Mouse (Mus musculus): ENCODE results near the gene Adgrv1. TPM values are rescaled to one million over a fixed set of nuclear protein-coding genes. Genes with fewer than 3 reads are reported as not detected.
A peak's percentile ranks its signal among the peaks of the same experiment; 100 is the strongest.

Gene Adgrv1
- polyA plus RNA-seq, 1 experiment from 2014 or later, result 16.7 TPM

GRCm38 (mm10) chr13:81466661-81467060 is 166.3 kb downstream of the Adgrv1 start:
- Histone ChIP-seq H3K27me3 (ENCODE audit: control insufficient read depth, insufficient read depth, low read length) (no peaks in the 10 kb centered on the region), H3K9ac (replicated peaks; ENCODE audit: low read length) (no peak overlapping the region), H3K4me2 (ENCODE audit: low read length) (no peak overlapping the region), H3K4me1 (ENCODE audit: control insufficient read depth, insufficient read depth, low read length) (no peaks in the 10 kb centered on the region), H3K4me3 (replicated peaks; ENCODE audit: low read depth, low read length) (no peak overlapping the region), H3K36me3 (ENCODE audit: control insufficient read depth, insufficient read depth, low read length) (no peaks in the 10 kb centered on the region), H3K27ac (replicated peaks; ENCODE audit: low read depth, low read length) (no peak overlapping the region), H3K9me3 (ENCODE audit: control insufficient read depth, low read length) (no peaks in the 10 kb centered on the region)
- 89% methylated on average over 4 of the region's 4 CpGs for WGBS
- ATAC-seq (ENCODE audit: low FRiP score, low TSS enrichment), result no peak
- DNase-seq, result peak; percentile 23

DNA sequence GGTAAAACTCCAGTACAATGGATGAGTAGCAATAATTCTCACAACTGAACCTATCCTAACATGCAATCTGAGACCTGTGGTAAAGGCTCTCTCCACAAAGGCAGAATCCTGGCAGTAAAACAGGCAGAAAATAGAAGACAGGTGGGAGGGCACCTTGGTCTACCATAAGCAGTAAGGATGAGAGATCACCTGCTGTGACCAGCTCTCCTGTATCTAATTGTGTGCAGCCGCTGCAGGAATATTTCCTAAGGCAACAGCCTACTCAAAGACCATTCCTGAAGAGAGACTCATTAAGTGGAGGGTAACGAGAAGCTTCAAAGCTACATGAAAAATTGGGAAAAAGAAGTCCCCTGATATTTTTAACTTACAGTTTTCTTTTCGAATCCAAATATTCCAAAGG is 167.2 kb downstream of the Adgrv1 start:
- H3K9ac ChIP-seq (replicated peaks; ENCODE audit: low read length), result no peak overlapping the region
- no peak overlapping the region for H3K27ac ChIP-seq (replicated peaks; ENCODE audit: low read depth, low read length)
- DNase-seq, result peak; percentile 7
- no peaks in the 10 kb centered on the region for H3K9me3 ChIP-seq (ENCODE audit: control insufficient read depth, low read length)
- no peak for ATAC-seq (ENCODE audit: low FRiP score, low TSS enrichment)
- no peaks in the 10 kb centered on the region for H3K27me3 ChIP-seq (ENCODE audit: control insufficient read depth, insufficient read depth, low read length)
- no peak overlapping the region for H3K4me3 ChIP-seq (replicated peaks; ENCODE audit: low read depth, low read length)
- no peaks in the 10 kb centered on the region for H3K36me3 ChIP-seq (ENCODE audit: control insufficient read depth, insufficient read depth, low read length)
- no peaks in the 10 kb centered on the region for H3K4me1 ChIP-seq (ENCODE audit: control insufficient read depth, insufficient read depth, low read length)
- H3K4me2 ChIP-seq (ENCODE audit: low read length), result no peak overlapping the region
- WGBS, result 85% methylated on average over 3 of the region's 3 CpGs

GRCm38 (mm10) chr13:81449630-81450029 is 183.3 kb downstream of the Adgrv1 start:
- no peaks in the 10 kb centered on the region for H3K9me3 ChIP-seq (ENCODE audit: control insufficient read depth, low read length)
- WGBS, result 40% methylated on average over 4 of the region's 4 CpGs
- no peak overlapping the region for H3K27ac ChIP-seq (replicated peaks; ENCODE audit: low read depth, low read length)
- no peak for ATAC-seq (ENCODE audit: low FRiP score, low TSS enrichment)
- H3K36me3 ChIP-seq (ENCODE audit: control insufficient read depth, insufficient read depth, low read length), result no peaks in the 10 kb centered on the region
- H3K9ac ChIP-seq (replicated peaks; ENCODE audit: low read length), result no peak overlapping the region
- H3K4me3 ChIP-seq (replicated peaks; ENCODE audit: low read depth, low read length), result no peak overlapping the region
- no peak overlapping the region for H3K4me2 ChIP-seq (ENCODE audit: low read length)
- DNase-seq, result no peak
- no peaks in the 10 kb centered on the region for H3K4me1 ChIP-seq (ENCODE audit: control insufficient read depth, insufficient read depth, low read length)
- H3K27me3 ChIP-seq (ENCODE audit: control insufficient read depth, insufficient read depth, low read length), result no peaks in the 10 kb centered on the region

DNA sequence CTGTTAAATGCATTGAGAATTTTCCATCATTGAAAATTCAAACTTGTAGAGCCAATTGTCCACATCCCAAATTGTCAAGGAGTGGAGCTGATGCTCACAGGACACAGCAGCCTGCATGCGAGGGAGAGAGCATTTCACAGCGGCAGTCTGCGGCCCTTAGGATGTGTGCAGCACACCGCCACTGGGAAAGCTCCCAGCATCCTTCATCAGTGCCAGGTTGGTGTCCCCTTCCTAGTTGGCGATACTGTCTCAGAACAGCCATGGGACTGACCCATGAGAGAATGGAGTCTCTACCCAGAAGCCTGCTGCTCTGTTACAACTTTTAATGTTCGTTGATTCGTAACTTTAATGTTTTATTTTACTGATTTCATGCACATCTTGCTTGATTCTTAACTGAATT is 183.8 kb downstream of the Adgrv1 start:
- no peak overlapping the region for H3K9ac ChIP-seq (replicated peaks; ENCODE audit: low read length)
- no peaks in the 10 kb centered on the region for H3K36me3 ChIP-seq (ENCODE audit: control insufficient read depth, insufficient read depth, low read length)
- H3K4me1 ChIP-seq (ENCODE audit: control insufficient read depth, insufficient read depth, low read length), result no peaks in the 10 kb centered on the region
- no peak for ATAC-seq (ENCODE audit: low FRiP score, low TSS enrichment)
- H3K9me3 ChIP-seq (ENCODE audit: control insufficient read depth, low read length), result no peaks in the 10 kb centered on the region
- DNase-seq, result no peak
- no peaks in the 10 kb centered on the region for H3K27me3 ChIP-seq (ENCODE audit: control insufficient read depth, insufficient read depth, low read length)
- 86% methylated on average over 7 of the region's 7 CpGs for WGBS
- H3K4me3 ChIP-seq (replicated peaks; ENCODE audit: low read depth, low read length), result no peak overlapping the region
- no peak overlapping the region for H3K4me2 ChIP-seq (ENCODE audit: low read length)
- H3K27ac ChIP-seq (replicated peaks; ENCODE audit: low read depth, low read length), result no peak overlapping the region

GRCm38 (mm10) chr13:81441412-81441811 is 191.5 kb downstream of the Adgrv1 start:
- Histone ChIP-seq H3K4me1 (ENCODE audit: control insufficient read depth, insufficient read depth, low read length) (no peaks in the 10 kb centered on the region), H3K4me3 (replicated peaks; ENCODE audit: low read depth, low read length) (no peak overlapping the region), H3K27me3 (ENCODE audit: control insufficient read depth, insufficient read depth, low read length) (no peaks in the 10 kb centered on the region), H3K4me2 (ENCODE audit: low read length) (no peak overlapping the region), H3K9ac (replicated peaks; ENCODE audit: low read length) (no peak overlapping the region; the same call in 1 of the 2 replicates), H3K9me3 (ENCODE audit: control insufficient read depth, low read length) (no peaks in the 10 kb centered on the region), H3K36me3 (ENCODE audit: control insufficient read depth, insufficient read depth, low read length) (0 out of 2 replicates have a peak, but pooled peaks cover 6% of the 10 kb centered on the region), H3K27ac (replicated peaks; ENCODE audit: low read depth, low read length) (no peak overlapping the region)
- ATAC-seq (ENCODE audit: low FRiP score, low TSS enrichment) (no peak), DNase-seq (peak; percentile 34)
- WGBS, result 89% methylated on average over 3 of the region's 3 CpGs

DNA sequence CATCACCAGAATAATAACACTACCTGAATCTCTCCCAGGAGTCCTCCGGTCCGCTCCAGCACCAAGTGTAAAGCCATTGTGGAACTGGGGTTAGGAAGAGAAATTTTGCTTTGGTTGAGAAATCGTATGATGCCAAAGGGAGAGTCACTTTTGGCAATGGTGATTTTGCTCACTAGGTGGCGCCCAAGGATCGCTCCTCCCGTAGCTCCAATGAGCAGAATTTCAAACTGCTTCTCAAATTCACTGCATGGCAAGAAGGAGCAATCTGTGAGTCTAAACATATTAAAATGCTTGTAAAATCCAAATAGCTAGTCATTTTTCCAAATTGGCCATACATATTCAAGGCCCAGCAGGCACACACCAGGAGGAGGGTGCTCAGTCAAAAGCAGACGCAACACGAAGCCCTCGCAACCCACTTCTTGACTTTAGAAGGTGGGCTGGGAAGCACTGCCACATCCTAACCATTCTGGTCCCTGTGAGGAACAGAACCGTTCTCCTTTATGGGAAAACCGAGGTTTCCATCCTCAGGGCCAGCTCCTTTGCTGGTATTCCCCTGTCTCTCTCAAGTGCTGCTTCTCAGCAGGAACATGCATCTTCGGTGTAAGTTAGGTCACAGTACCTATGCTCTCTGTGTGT is 193.4 kb downstream of the Adgrv1 start:
- no peak overlapping the region for H3K27ac ChIP-seq (replicated peaks; ENCODE audit: low read depth, low read length)
- H3K4me2 ChIP-seq (ENCODE audit: low read length), result no peak overlapping the region
- no peaks in the 10 kb centered on the region for H3K27me3 ChIP-seq (ENCODE audit: control insufficient read depth, insufficient read depth, low read length)
- 0 out of 2 replicates have a peak, but pooled peaks cover 6% of the 10 kb centered on the region for H3K36me3 ChIP-seq (ENCODE audit: control insufficient read depth, insufficient read depth, low read length)
- 0 out of 2 replicates have a peak overlapping the region, but pooled peaks have one; percentile 3 for H3K9ac ChIP-seq (replicated peaks; ENCODE audit: low read length)
- DNase-seq (peak; percentile 91), ATAC-seq (ENCODE audit: low FRiP score, low TSS enrichment) (peak; percentile 75)
- H3K4me3 ChIP-seq (replicated peaks; ENCODE audit: low read depth, low read length), result no peak overlapping the region
- WGBS, result 52% methylated on average over 12 of the region's 12 CpGs
- H3K9me3 ChIP-seq (ENCODE audit: control insufficient read depth, low read length), result no peaks in the 10 kb centered on the region
- H3K4me1 ChIP-seq (ENCODE audit: control insufficient read depth, insufficient read depth, low read length), result no peaks in the 10 kb centered on the region

GRCm38 (mm10) chr13:81437088-81437487 is 195.9 kb downstream of the Adgrv1 start:
- Histone ChIP-seq H3K9me3 (ENCODE audit: control insufficient read depth, low read length) (no peaks in the 10 kb centered on the region), H3K4me3 (replicated peaks; ENCODE audit: low read depth, low read length) (no peak overlapping the region), H3K27ac (replicated peaks; ENCODE audit: low read depth, low read length) (no peak overlapping the region), H3K4me2 (ENCODE audit: low read length) (no peak overlapping the region), H3K36me3 (ENCODE audit: control insufficient read depth, insufficient read depth, low read length) (peaks cover 6% of the 10 kb centered on the region; the same call in 1 of the 2 replicates), H3K4me1 (ENCODE audit: control insufficient read depth, insufficient read depth, low read length) (no peaks in the 10 kb centered on the region), H3K27me3 (ENCODE audit: control insufficient read depth, insufficient read depth, low read length) (no peaks in the 10 kb centered on the region), H3K9ac (replicated peaks; ENCODE audit: low read length) (no peak overlapping the region)
- DNase-seq (no peak), ATAC-seq (ENCODE audit: low FRiP score, low TSS enrichment) (no peak)
- WGBS, result 85% methylated on average over 8 of the region's 8 CpGs

DNA sequence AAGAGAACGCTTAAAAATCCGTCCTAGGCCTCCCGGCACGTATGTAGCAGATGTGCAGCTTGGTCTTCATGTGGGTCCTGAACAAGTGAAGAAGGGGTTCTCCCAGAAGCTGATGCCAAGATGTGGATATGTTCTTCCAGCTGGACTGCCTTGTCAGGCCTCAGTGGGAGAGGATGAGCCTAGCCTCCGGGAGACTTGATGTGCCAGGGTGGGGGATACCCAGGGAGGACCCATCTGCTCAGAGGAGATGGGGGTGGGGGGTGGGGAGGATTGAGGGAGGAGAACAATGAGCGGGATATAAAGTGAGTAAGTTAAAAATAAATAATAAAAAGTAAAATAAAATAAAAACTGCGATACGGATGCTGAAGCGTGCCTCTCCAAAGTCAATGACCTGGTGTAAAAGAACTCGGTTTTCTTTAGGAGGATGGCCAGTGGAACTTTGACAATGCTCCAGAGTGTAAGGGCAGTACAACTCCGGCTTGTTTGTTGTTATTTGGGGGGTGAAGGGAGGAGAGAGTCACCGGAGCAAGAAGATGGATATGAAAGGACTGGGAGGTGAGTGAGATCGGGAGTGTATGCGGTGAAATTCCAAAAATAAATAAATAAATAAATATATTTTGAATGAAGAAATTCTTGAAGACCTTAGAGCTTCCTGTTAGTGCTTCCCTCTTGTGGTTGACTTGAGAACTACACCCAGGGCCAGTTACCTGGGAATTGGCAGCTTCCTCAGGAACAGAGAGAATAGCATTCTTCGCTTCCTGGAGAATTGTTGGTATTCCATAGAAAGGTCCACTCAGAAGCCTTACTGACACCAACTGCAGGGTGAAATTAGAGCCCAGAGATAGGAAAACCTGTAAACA is 205.8 kb downstream of the Adgrv1 start:
- Histone ChIP-seq H3K27ac (replicated peaks; ENCODE audit: low read depth, low read length) (no peak overlapping the region), H3K4me1 (ENCODE audit: control insufficient read depth, insufficient read depth, low read length) (no peaks in the 10 kb centered on the region), H3K9ac (replicated peaks; ENCODE audit: low read length) (no peak overlapping the region), H3K27me3 (ENCODE audit: control insufficient read depth, insufficient read depth, low read length) (no peaks in the 10 kb centered on the region), H3K36me3 (ENCODE audit: control insufficient read depth, insufficient read depth, low read length) (no peaks in the 10 kb centered on the region), H3K4me2 (ENCODE audit: low read length) (no peak overlapping the region), H3K9me3 (ENCODE audit: control insufficient read depth, low read length) (no peaks in the 10 kb centered on the region), H3K4me3 (replicated peaks; ENCODE audit: low read depth, low read length) (no peak overlapping the region)
- ATAC-seq (ENCODE audit: low FRiP score, low TSS enrichment), result peak; percentile 49; the same call in 1 of the 2 replicates
- DNase-seq, result peak; percentile 84
- 81% methylated on average over 15 of the region's 15 CpGs for WGBS
